Mouse (Mus musculus): ENCODE results near the gene Cnih1.

DNA sequence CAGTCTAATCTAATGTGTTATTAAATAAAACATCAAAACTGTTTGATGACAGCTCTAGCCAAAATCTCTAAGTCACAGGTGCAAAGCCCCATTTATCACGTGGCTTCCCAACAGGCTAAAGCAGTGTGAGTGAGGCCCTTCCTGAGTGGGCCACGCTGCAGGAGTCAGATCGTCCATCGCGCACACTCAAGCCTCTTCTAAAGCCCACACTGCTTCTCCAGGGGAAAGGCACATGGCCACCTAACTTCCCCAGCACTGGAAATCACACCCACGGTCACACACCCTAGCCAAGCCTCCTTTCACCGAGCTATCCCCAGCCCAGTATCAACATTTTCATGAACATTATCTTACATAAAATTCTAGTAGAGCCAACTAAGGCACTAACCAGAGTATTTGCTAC lies 7.1 kb downstream of the Cnih1 start:
- TF ChIP-seq POLR2A (IDR thresholded peaks at IDR 0.05; ENCODE audit: low read depth, low read length) (no peak), CTCF (IDR thresholded peaks at IDR 0.05; ENCODE audit: extremely low read depth, insufficient read length, insufficient replicate concordance, low read depth, low read length) (no peak)

All from small intestine, adult 2 months (tissue).